Mouse (Mus musculus) heart, adult 2 months (tissue): ENCODE measurements at regions not wholly inside any gene's neighbourhood (a gene's known extent, or its start where the extent isn't known, plus 50 kb on each side); places are given as distances from the start of the nearest gene placed in this dataset.

ENCODE experiments used
- CTCF ChIP-seq: fragments of 200-600 bp; IDR thresholded peaks from 2 replicates; pipeline ENCODE4 v1.8.1; 2022; ENCODE audit warnings: antibody characterized with exemption, mild to moderate bottlenecking, moderate library complexity
- POLR2A ChIP-seq: fragments of 200-500 bp; IDR thresholded peaks from 2 replicates; pipeline ENCODE4 v1.6.1; 2011; ENCODE audit warnings: mild to moderate bottlenecking, low read depth, low read length, control low read depth; ENCODE audit not compliant: insufficient read depth

DNA sequence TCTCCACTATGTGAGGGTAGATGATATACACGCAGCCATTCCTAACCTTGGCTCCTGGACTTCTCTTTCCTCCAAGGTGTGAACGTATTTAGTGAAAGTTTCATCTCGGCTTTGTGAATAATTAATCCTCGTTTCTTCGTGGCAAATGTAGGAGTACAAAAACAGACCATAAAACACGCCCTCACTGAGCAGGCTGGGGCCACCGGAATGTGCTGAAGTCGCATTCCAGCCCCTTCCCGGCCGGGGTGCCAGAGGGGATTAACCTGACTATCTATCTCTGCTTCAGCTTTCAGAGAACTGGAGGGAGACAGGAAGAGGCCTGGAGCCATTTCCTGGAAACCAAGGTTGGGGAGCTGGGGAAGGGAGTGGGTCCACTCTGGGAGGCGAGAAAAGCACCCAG, 499.1 kb downstream of the Zfp704 start:
- TF ChIP-seq POLR2A = no peak
- no peak for TF ChIP-seq CTCF
